In the genomic region with DNA sequence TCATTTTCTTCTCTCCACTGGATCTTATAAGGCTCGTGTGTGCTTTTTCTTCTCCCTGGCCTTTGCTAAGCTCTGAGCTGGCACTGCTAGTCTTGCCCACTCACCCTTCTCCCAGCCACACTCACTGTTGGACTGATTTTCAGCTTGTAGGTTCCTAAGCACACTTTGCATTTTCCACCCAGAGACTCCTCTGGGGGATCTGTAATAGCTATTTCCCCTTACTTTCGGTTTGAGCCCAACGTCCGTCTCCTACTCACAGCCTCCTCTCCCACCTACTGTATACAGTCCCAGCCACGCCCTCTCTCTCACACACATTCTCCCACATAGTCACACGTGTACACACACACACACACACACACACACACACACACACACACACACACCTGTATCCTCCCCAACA, we compare ENCODE assay signal across 22 mouse cellular contexts. TPM values are rescaled to one million over a fixed set of nuclear protein-coding genes. Genes with fewer than 3 reads are reported as not detected.
DNase-seq lines count a peak whose midpoint lies in the region; ATAC-seq and TF ChIP-seq lines count a peak whose summit lies in the region.
"Had no signal": no experiment of that assay in that cellular context is flagged by ENCODE, and none has a peak within 500 bp of the region (broad histone marks: within the 10 kb centered on the region; RNA-seq: fewer than 3 reads in every experiment).

No protein-coding gene starts in this region.

- H3K4me2 ChIP-seq in CH12.LX (ENCODE audit: insufficient read depth, low read depth, poor library complexity, severe bottlenecking): peak overlapping the region; percentile 79
- no peak overlapping the region for H3K4me2 ChIP-seq in forebrain, embryonic 15.5 days (replicated peaks)
- H3K4me2 ChIP-seq: embryonic facial prominence, embryonic 12.5 days; forebrain, embryonic 13.5 days had no signal

- peak overlapping the region; percentile 21 to 51 (median 37) for H3K4me3 ChIP-seq in CH12.LX (replicated peaks in 1 of 3; ENCODE audit: low read depth in 2 of 3, low read length in 2 of 3, poor library complexity in 1 of 3)
- no peak overlapping the region for H3K4me3 ChIP-seq in layer of hippocampus, adult 2 months
- no peak overlapping the region for H3K4me3 ChIP-seq in forebrain, embryonic 15.5 days
- H3K4me3 ChIP-seq: embryonic facial prominence, embryonic 10.5 days; embryonic facial prominence, embryonic 12.5 days; forebrain, embryonic 13.5 days had no signal

- in situ Hi-C loops in CH12.LX (cut with MboI; ENCODE audit: low pct_ligation_motif_present, low pct_unique_long_range_greater_than_20kb, low sequenced_read_pairs): no loop called here

- WGBS in forebrain, embryonic 15.5 days: 78% methylated on average over 6 of the region's 6 CpGs

- no peaks in the 10 kb centered on the region for H3K79me2 ChIP-seq in CH12.LX (replicated peaks; ENCODE audit: control insufficient read depth, extremely low read depth, insufficient read depth, poor library complexity, severe bottlenecking)

- peaks cover 8 to 39% of the 10 kb centered on the region in 2 experiments for H3K4me1 ChIP-seq in CH12.LX (ENCODE audit: control insufficient read depth in 1 of 2, insufficient read depth in 2 of 2)
- no peaks in the 10 kb centered on the region for H3K4me1 ChIP-seq in forebrain, embryonic 15.5 days
- H3K4me1 ChIP-seq: embryonic facial prominence, embryonic 10.5 days; embryonic facial prominence, embryonic 12.5 days; forebrain, embryonic 13.5 days had no signal

- DNase-seq in 416B (ENCODE audit: low read depth): peak; percentile 14
- peak; percentile 62 for DNase-seq in CH12.LX (ENCODE audit: extremely low read depth)
- DNase-seq in MN1 (ENCODE audit: low spot score): peak; percentile 12
- DNase-seq in layer of hippocampus, adult 2 months (ENCODE audit: low spot score in 2 of 2): no peak
- DNase-seq in embryo, embryonic 10 days (ENCODE audit: low spot score): no peak
- DNase-seq: adrenal gland, adult 2 months; adrenal gland, postnatal 10 days; adrenal gland, postnatal 25 days; B cell, adult 2 months; cerebellum, adult 11-12 months; cerebellum, adult 2 months; cerebellum, adult 9-10 months; cerebellum, postnatal 10 days; cerebellum, postnatal 25 days had no signal

- 0 out of 2 replicates have a peak overlapping the region, but pooled peaks have one; percentile 1 for H3K9ac ChIP-seq in CH12.LX (ENCODE audit: insufficient read depth, low read depth)
- H3K9ac ChIP-seq in forebrain, embryonic 15.5 days (replicated peaks): no peak overlapping the region
- H3K9ac ChIP-seq: embryonic facial prominence, embryonic 12.5 days; forebrain, embryonic 13.5 days had no signal

- H3K36me3 ChIP-seq in CH12.LX (replicated peaks in 1 of 2; ENCODE audit: control insufficient read depth in 1 of 2, insufficient read depth in 1 of 2, low read length in 1 of 2): no peaks in the 10 kb centered on the region
- H3K36me3 ChIP-seq in forebrain, embryonic 15.5 days: no peaks in the 10 kb centered on the region
- H3K36me3 ChIP-seq: embryonic facial prominence, embryonic 10.5 days; embryonic facial prominence, embryonic 12.5 days had no signal

- H3K9me3 ChIP-seq in CH12.LX (replicated peaks; ENCODE audit: low read length): no peaks in the 10 kb centered on the region
- no peaks in the 10 kb centered on the region for H3K9me3 ChIP-seq in forebrain, embryonic 15.5 days
- H3K9me3 ChIP-seq: embryonic facial prominence, embryonic 10.5 days; embryonic facial prominence, embryonic 12.5 days; forebrain, embryonic 13.5 days had no signal

- no peak overlapping the region for H3K27ac ChIP-seq in CH12.LX (ENCODE audit: insufficient read depth, low read depth)
- H3K27ac ChIP-seq in layer of hippocampus, adult 2 months: no peak overlapping the region
- H3K27ac ChIP-seq in forebrain, embryonic 15.5 days (replicated peaks): no peak overlapping the region
- H3K27ac ChIP-seq: embryonic facial prominence, embryonic 10.5 days; embryonic facial prominence, embryonic 12.5 days; forebrain, embryonic 13.5 days had no signal

- TF ChIP-seq POLR2A in CH12.LX (IDR thresholded peaks at IDR 0.05; ENCODE audit: low read depth, low read length): no peak

- peak; percentile 68 for TF ChIP-seq EP300 in CH12.LX (IDR thresholded peaks at IDR 0.05; ENCODE audit: low read length)

- no peaks in the 10 kb centered on the region for H3K27me3 ChIP-seq in CH12.LX (replicated peaks)
- no peaks in the 10 kb centered on the region for H3K27me3 ChIP-seq in forebrain, embryonic 15.5 days
- H3K27me3 ChIP-seq: embryonic facial prominence, embryonic 12.5 days; forebrain, embryonic 13.5 days had no signal

- ATAC-seq in common myeloid progenitor, adult 5-6 weeks (replicated peaks; ENCODE audit: low read depth, poor library complexity, severe bottlenecking): 0 out of 2 replicates have a peak, but pooled peaks have one; percentile 18
- no peak for ATAC-seq in forebrain, embryonic 15.5 days (replicated peaks)
- ATAC-seq: CD4-positive, CD25-positive, alpha-beta regulatory T cell, adult 4 months; forebrain, embryonic 13.5 days; forebrain, embryonic 16.5 days had no signal

- dilution Hi-C loops in CH12.LX (cut with MboI; ENCODE audit: extremely low pct_ligation_motif_present, extremely low pct_unique_long_range_greater_than_20kb, low sequenced_read_pairs): no loop called here

- TF ChIP-seq RAD21 in CH12.LX (IDR thresholded peaks at IDR 0.05; ENCODE audit: low read depth, low read length): no peak

- TF ChIP-seq CTCF in CH12.LX (conservative IDR thresholded peaks at IDR 0.05 in 1 of 2, IDR thresholded peaks at IDR 0.05 in 1 of 2; ENCODE audit: low read depth in 2 of 2, low read length in 2 of 2): no peak
- TF ChIP-seq CTCF in layer of hippocampus, adult 2 months (conservative IDR thresholded peaks at IDR 0.05): no peak

TF ChIP-seq in CH12.LX, 34 proteins besides CTCF, POLR2A, EP300 and RAD21:
- TF ChIP-seq MEF2A (IDR thresholded peaks at IDR 0.05; ENCODE audit: borderline replicate concordance, low read depth, low read length) (peak; percentile 37; the same call in 1 of the 2 replicates), MAX (IDR thresholded peaks at IDR 0.05; ENCODE audit: low read length) (0 out of 2 replicates have a peak, but pooled peaks have one; percentile 16), NRF1 (IDR thresholded peaks at IDR 0.05; ENCODE audit: low read depth, low read length) (no peak), NELFE (IDR thresholded peaks at IDR 0.05; ENCODE audit: low read depth, low read length) (no peak), USF2 (conservative IDR thresholded peaks at IDR 0.05; ENCODE audit: low read depth, low read length) (no peak), ZMIZ1 (IDR thresholded peaks at IDR 0.05; ENCODE audit: low read depth, low read length) (no peak), USF1 (IDR thresholded peaks at IDR 0.05; ENCODE audit: low read depth, low read length) (no peak), HCFC1 (IDR thresholded peaks at IDR 0.05; ENCODE audit: low read depth, low read length) (no peak), ELF1 (IDR thresholded peaks at IDR 0.05; ENCODE audit: low read depth, low read length) (no peak), SIN3A (IDR thresholded peaks at IDR 0.05; ENCODE audit: low read length) (no peak), IRF4 (IDR thresholded peaks at IDR 0.05; ENCODE audit: low read depth, low read length) (peak; percentile 70), BHLHE40 (IDR thresholded peaks at IDR 0.05; ENCODE audit: low read depth, low read length) (0 out of 2 replicates have a peak, but pooled peaks have one; percentile 42), JUN (IDR thresholded peaks at IDR 0.05; ENCODE audit: insufficient read depth, low read depth, low read length) (no peak)
TF ChIP-seq in CH12.LX: peak in this region for 4.

RNA-seq across cellular contexts. Expression of a gene that starts 6.1 kb away (rescaled TPM):
- total RNA-seq in CH12.LX (2012; rRNA removed) (0.08 TPM in 1 of 2 replicates, not detected in the other), CH12.LX (2014; rRNA removed) (not detected in 2 replicates)
- polyA plus RNA-seq in CH12.LX (2012; ENCODE audit: insufficient read length, low read depth): not detected in 2 replicates
- total RNA-seq in common myeloid progenitor, adult 5-6 weeks (2017): not detected in 2 replicates
- total RNA-seq in layer of hippocampus, adult 2 months (2021): under 1 TPM; 0.38 to 0.44 TPM
- polyA plus RNA-seq in forebrain, embryonic 15.5 days (2015; fragmentation: Nextera tagmentation; extraction: Ambion mirVana): 0.34 and 0.56 TPM in 2 replicates
- polyA plus RNA-seq: CD4-positive, CD25-positive, alpha-beta regulatory T cell, adult 4 months; embryonic facial prominence, embryonic 10.5 days; embryonic facial prominence, embryonic 12.5 days; forebrain, embryonic 11.5 days; forebrain, embryonic 13.5 days had no signal

RNA-seq across cellular contexts. Expression of a gene that starts 11.9 kb away (rescaled TPM):
- total RNA-seq in CH12.LX (2012; rRNA removed) (not detected in 2 replicates), CH12.LX (2014; rRNA removed) (not detected in 2 replicates)
- not detected in 2 replicates for polyA plus RNA-seq in CH12.LX (2012; ENCODE audit: insufficient read length, low read depth)
- total RNA-seq in common myeloid progenitor, adult 5-6 weeks (2017): not detected in 2 replicates
- total RNA-seq in layer of hippocampus, adult 2 months (2021): 1 to 10 TPM; 4.0 to 6.2 TPM
- 3.1 and 3.7 TPM in 2 replicates for polyA plus RNA-seq in forebrain, embryonic 15.5 days (2015; fragmentation: Nextera tagmentation; extraction: Ambion mirVana)

Comparison
In these comparisons a context has a peak if more than half of its experiments do, and no peak if none do; other contexts are left out.
1. DNase-seq: peak in 416B (single experiment), CH12.LX (single experiment) and MN1 (single experiment); none in layer of hippocampus, adult 2 months (0 of 2) and embryo, embryonic 10 days (single experiment).
2. H3K4me3 ChIP-seq: peak in CH12.LX (3 of 3); none in layer of hippocampus, adult 2 months (single experiment) and forebrain, embryonic 15.5 days (single experiment).